Mouse (Mus musculus) CH12.LX (cell line): ENCODE results near the gene Dkk3. TPM values are rescaled to one million over a fixed set of nuclear protein-coding genes. Genes with fewer than 3 reads are reported as not detected.

Experiments used
- DNase-seq: peaks from one replicate; pipeline ENCODE4 v3.0.0-alpha.2; 2013; ENCODE audit errors: extremely low read depth
- H3K27ac ChIP-seq: 2 replicates; pipeline ENCODE4 v1.5.1; 2012; ENCODE audit warnings: low read depth, mild to moderate bottlenecking, control low read depth, moderate library complexity; ENCODE audit not compliant: insufficient read depth
- H3K27me3 ChIP-seq: replicated peaks from 2 replicates; pipeline ENCODE3; 2012; ENCODE audit warnings: inconsistent platforms
- H3K36me3 ChIP-seq, 2 experiments: replicated peaks in 1 of 2; 2 replicates each; pipeline versions ENCODE3 to v1.6.1; 2012; ENCODE audit warnings: inconsistent platforms in 1 of 2, low read length in 1 of 2, mild to moderate bottlenecking in 1 of 2, mixed read lengths in 1 of 2, moderate library complexity in 1 of 2; ENCODE audit not compliant: control insufficient read depth in 1 of 2, insufficient read depth in 1 of 2
- H3K4me1 ChIP-seq, 2 experiments: 2 replicates each; pipeline ENCODE4 v1.6.1; 2012; ENCODE audit warnings: inconsistent platforms in 1 of 2, moderate library complexity in 1 of 2; ENCODE audit not compliant: insufficient read depth in 2 of 2, control insufficient read depth in 1 of 2
- H3K4me2 ChIP-seq: 2 replicates; pipeline ENCODE4 v1.6.1; 2012; ENCODE audit warnings: low read depth, mild to moderate bottlenecking, control low read depth; ENCODE audit not compliant: poor library complexity, insufficient read depth, severe bottlenecking
- H3K4me3 ChIP-seq, 3 experiments: fragments of 150-350 bp in 1 of 3; sonication (generic) in 1 of 3; replicated peaks in 1 of 3; 2 replicates each; pipeline versions ENCODE3 to v1.5.1; 2011 to 2012; ENCODE audit warnings: low read depth in 2 of 3, low read length in 2 of 3, mild to moderate bottlenecking in 2 of 3, moderate library complexity in 2 of 3, control low read depth in 1 of 3, improper control_type of control experiment in 1 of 3, inconsistent platforms in 1 of 3, mixed read lengths in 1 of 3; ENCODE audit not compliant: poor library complexity in 1 of 3
- H3K79me2 ChIP-seq: replicated peaks from 2 replicates; pipeline ENCODE4 v1.6.1; 2012; ENCODE audit warnings: mild to moderate bottlenecking, moderate library complexity; ENCODE audit not compliant: control insufficient read depth, poor library complexity, insufficient read depth, severe bottlenecking; ENCODE audit errors: extremely low read depth
- H3K9ac ChIP-seq: 2 replicates; pipeline ENCODE4 v1.6.1; 2012; ENCODE audit warnings: low read depth, mild to moderate bottlenecking, control low read depth, moderate library complexity; ENCODE audit not compliant: insufficient read depth
- H3K9me3 ChIP-seq: replicated peaks from 2 replicates; pipeline ENCODE3; 2012; ENCODE audit warnings: low read length, inconsistent platforms, mixed read lengths
- CHD2 ChIP-seq: IDR thresholded peaks from 2 replicates; pipeline ENCODE4 v1.6.1; 2011; ENCODE audit warnings: low read length, improper control_type of control experiment
- CTCF ChIP-seq, 2 experiments: IDR thresholded peaks in 1 of 2; conservative IDR thresholded peaks in 1 of 2; 2 replicates each; pipeline ENCODE4 v1.5.1; 2011 to 2012; ENCODE audit warnings: low read depth in 2 of 2, low read length in 2 of 2, improper control_type of control experiment in 1 of 2, inconsistent platforms in 1 of 2, mild to moderate bottlenecking in 1 of 2, moderate library complexity in 1 of 2
- ELF1 ChIP-seq: IDR thresholded peaks from 2 replicates; pipeline ENCODE4 v1.6.1; 2014; ENCODE audit warnings: low read depth, mild to moderate bottlenecking, inconsistent platforms, low read length, improper control_type of control experiment
- ETS1 ChIP-seq: conservative IDR thresholded peaks from 2 replicates; pipeline ENCODE4 v1.6.1; 2012; ENCODE audit warnings: low read depth, mild to moderate bottlenecking, inconsistent platforms, low read length, improper control_type of control experiment, moderate library complexity
- GABPA ChIP-seq: IDR thresholded peaks from 2 replicates; pipeline ENCODE4 v1.6.1; 2012; ENCODE audit warnings: low read depth, low read length, improper control_type of control experiment, inconsistent platforms; ENCODE audit not compliant: insufficient replicate concordance
- HCFC1 ChIP-seq: IDR thresholded peaks from 2 replicates; pipeline ENCODE4 v1.6.1; 2012; ENCODE audit warnings: low read depth, mild to moderate bottlenecking, inconsistent platforms, low read length, improper control_type of control experiment
- IRF4 ChIP-seq: IDR thresholded peaks from 2 replicates; pipeline ENCODE4 v1.6.1; 2014; ENCODE audit warnings: low read depth, mild to moderate bottlenecking, inconsistent platforms, low read length, improper control_type of control experiment
- JUND ChIP-seq: conservative IDR thresholded peaks from 2 replicates; pipeline ENCODE4 v1.6.1; 2011; ENCODE audit warnings: low read depth, low read length, improper control_type of control experiment
- KAT2A ChIP-seq: IDR thresholded peaks from 2 replicates; pipeline ENCODE4 v1.6.1; 2012; ENCODE audit warnings: low read length, improper control_type of control experiment, inconsistent platforms; ENCODE audit not compliant: insufficient replicate concordance
- MAFK ChIP-seq: IDR thresholded peaks from 2 replicates; pipeline ENCODE4 v1.6.1; 2011; ENCODE audit warnings: low read length, improper control_type of control experiment; ENCODE audit not compliant: insufficient replicate concordance
- MEF2A ChIP-seq: IDR thresholded peaks from 2 replicates; pipeline ENCODE4 v1.6.1; 2014; ENCODE audit warnings: low read depth, mild to moderate bottlenecking, inconsistent platforms, low read length, improper control_type of control experiment, borderline replicate concordance
- MXI1 ChIP-seq: IDR thresholded peaks from 2 replicates; pipeline ENCODE4 v1.6.1; 2011; ENCODE audit warnings: mild to moderate bottlenecking, low read depth, low read length, improper control_type of control experiment
- MYC ChIP-seq: IDR thresholded peaks from 2 replicates; pipeline ENCODE4 v1.6.1; 2011; ENCODE audit warnings: low read depth, mild to moderate bottlenecking, improper control_type of control experiment, low read length
- NRF1 ChIP-seq: IDR thresholded peaks from 2 replicates; pipeline ENCODE4 v1.6.1; 2014; ENCODE audit warnings: low read depth, mild to moderate bottlenecking, inconsistent platforms, low read length, improper control_type of control experiment, moderate library complexity
- PAX5 ChIP-seq: IDR thresholded peaks from 2 replicates; pipeline ENCODE4 v1.6.1; 2012; ENCODE audit warnings: low read length, inconsistent platforms, mixed read lengths
- POLR2AphosphoS2 ChIP-seq: IDR thresholded peaks from 2 replicates; pipeline ENCODE4 v1.6.1; 2011; ENCODE audit warnings: low read depth, low read length, improper control_type of control experiment
- RAD21 ChIP-seq: IDR thresholded peaks from 2 replicates; pipeline ENCODE4 v1.6.1; 2011; ENCODE audit warnings: low read depth, mild to moderate bottlenecking, low read length, improper control_type of control experiment, moderate library complexity
- SIN3A ChIP-seq: IDR thresholded peaks from 2 replicates; pipeline ENCODE4 v1.6.1; 2012; ENCODE audit warnings: low read length, improper control_type of control experiment, inconsistent platforms
- TCF12 ChIP-seq: IDR thresholded peaks from 2 replicates; pipeline ENCODE4 v1.6.1; 2014; ENCODE audit warnings: low read depth, mild to moderate bottlenecking, inconsistent platforms, low read length, improper control_type of control experiment
- UBTF ChIP-seq: IDR thresholded peaks from 2 replicates; pipeline ENCODE4 v1.6.1; 2012; ENCODE audit warnings: low read depth, mild to moderate bottlenecking, inconsistent platforms, low read length, improper control_type of control experiment, moderate library complexity
- USF1 ChIP-seq: IDR thresholded peaks from 2 replicates; pipeline ENCODE4 v1.6.1; 2014; ENCODE audit warnings: low read depth, mild to moderate bottlenecking, inconsistent platforms, low read length, improper control_type of control experiment
- ZKSCAN1 ChIP-seq: IDR thresholded peaks from 2 replicates; pipeline ENCODE4 v1.6.1; 2012; ENCODE audit warnings: low read depth, inconsistent platforms, low read length, improper control_type of control experiment, borderline replicate concordance
- ZMIZ1 ChIP-seq: IDR thresholded peaks from 2 replicates; pipeline ENCODE4 v1.6.1; 2012; ENCODE audit warnings: low read depth, mild to moderate bottlenecking, inconsistent platforms, low read length, improper control_type of control experiment
- dilution Hi-C: fragments of 300-500 bp; cut with MboI; formaldehyde crosslinking; loops from 2 replicates; pipeline ENCODE4 v1.14.3; 2020; ENCODE audit warnings: low sequenced_read_pairs; ENCODE audit not compliant: extremely low pct_unique_long_range_greater_than_20kb, extremely low pct_ligation_motif_present
- in situ Hi-C: fragments of 300-500 bp; cut with MboI; formaldehyde crosslinking; loops from 3 replicates; pipeline ENCODE4 v1.14.3; 2019; ENCODE audit warnings: low sequenced_read_pairs, low pct_ligation_motif_present, low pct_unique_long_range_greater_than_20kb, mixed read lengths
- polyA plus RNA-seq: library from polyadenylated mRNA; unstranded; fragments of >175 nt; gene quantifications from 2 replicates; pipeline ENCODE4 v1.2.1, GENCODE M21; 2012; ENCODE audit warnings: low read depth; ENCODE audit not compliant: insufficient read length
- total RNA-seq, 2 experiments: library from RNA; depleted of rRNA; stranded (reverse); fragments of 300-350 nt in 1 of 2; fragments of >200 nt in 1 of 2; gene quantifications; 2 replicates each; pipeline ENCODE4 v1.2.3; 2012 to 2014

Dkk3 gene
- total and polyA plus RNA-seq, 3 experiments, result 0.38 to 0.55 (median 0.54) TPM

DNA sequence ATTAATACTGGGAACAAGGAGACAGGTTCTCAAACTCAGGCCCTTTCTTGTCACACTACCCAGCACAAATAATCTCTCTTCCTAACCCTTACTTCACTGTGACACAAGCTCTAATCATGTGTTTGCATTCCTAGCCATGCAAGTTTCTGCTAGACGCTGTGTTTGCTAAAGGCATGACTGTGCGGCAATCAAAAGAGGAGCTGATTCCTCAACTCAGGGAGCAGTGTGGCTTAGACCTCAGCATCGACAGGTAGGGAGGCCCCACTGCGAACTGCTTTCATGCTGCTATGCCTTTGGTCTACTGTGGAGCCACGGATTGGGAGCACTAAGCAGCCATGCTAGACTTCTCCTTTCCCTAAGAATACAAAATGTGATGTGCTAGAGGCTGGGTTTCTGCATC is 55.0 kb downstream of the Dkk3 start:
- Histone ChIP-seq H3K9ac (no peak overlapping the region), H3K4me2 (no peak overlapping the region), H3K4me3 (no peak overlapping the region), H3K27me3 (no peaks in the 10 kb centered on the region), H3K4me1 (peaks cover 2 to 22% of the 10 kb centered on the region in 2 experiments; a peak in 1 of 4 replicates), H3K27ac (no peak overlapping the region), H3K9me3 (no peaks in the 10 kb centered on the region), H3K79me2 (no peaks in the 10 kb centered on the region), H3K36me3 (peaks cover 43 to 85% of the 10 kb centered on the region in 2 experiments)
- dilution Hi-C loops, result no loop called here
- no peak for DNase-seq
- in situ Hi-C loops, result no loop called here
- TF ChIP-seq IRF4 (no peak), ELF1 (no peak), HCFC1 (no peak)

GRCm38 (mm10) chr7:112102933-112103332 is 55.9 kb downstream of the Dkk3 start:
- peaks cover 41 to 84% of the 10 kb centered on the region in 2 experiments for H3K36me3 ChIP-seq
- no peak overlapping the region for H3K4me2 ChIP-seq
- H3K9me3 ChIP-seq, result no peaks in the 10 kb centered on the region
- TF ChIP-seq HCFC1, result no peak
- no peak for TF ChIP-seq POLR2AphosphoS2
- TF ChIP-seq CTCF (conservative IDR thresholded peaks at IDR 0.05 in 1 of 2, IDR thresholded peaks at IDR 0.05 in 1 of 2; ENCODE audit: low read depth in 2 of 2, low read length in 2 of 2), result no peak
- no peak for TF ChIP-seq GABPA
- no peak for TF ChIP-seq ETS1
- TF ChIP-seq TCF12, result no peak
- TF ChIP-seq JUND, result no peak
- no peak for TF ChIP-seq MEF2A
- TF ChIP-seq CHD2, result no peak
- H3K4me1 ChIP-seq, result peaks cover 2 to 30% of the 10 kb centered on the region in 2 experiments; a peak in 2 of 4 replicates
- dilution Hi-C loops, result no loop called here
- DNase-seq, result no peak
- no peak overlapping the region for H3K27ac ChIP-seq
- in situ Hi-C loops, result no loop called here
- H3K79me2 ChIP-seq, result no peaks in the 10 kb centered on the region
- no peaks in the 10 kb centered on the region for H3K27me3 ChIP-seq
- no peak overlapping the region for H3K4me3 ChIP-seq
- no peak overlapping the region for H3K9ac ChIP-seq

DNA sequence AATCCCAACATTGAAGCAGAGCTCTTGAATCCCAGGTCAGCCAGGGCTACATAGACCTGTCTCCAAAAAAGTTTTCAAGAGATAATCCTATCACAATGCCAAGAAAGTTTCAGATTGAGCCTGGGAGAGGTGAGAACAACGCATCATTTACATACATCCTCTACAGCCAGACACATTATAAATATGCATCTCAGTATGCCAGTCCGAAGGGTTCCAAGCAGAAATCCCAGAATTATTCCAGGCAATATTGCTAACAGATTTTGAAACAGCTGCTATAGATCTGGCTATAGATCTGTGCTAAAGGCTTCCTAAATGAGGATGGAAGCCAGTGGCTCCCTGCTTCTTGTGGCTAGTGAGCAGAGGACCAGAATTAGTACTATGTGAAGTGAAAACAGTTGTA is 58.0 kb downstream of the Dkk3 start:
- Histone ChIP-seq H3K36me3 (peaks cover 36 to 69% of the 10 kb centered on the region in 2 experiments), H3K27ac (no peak overlapping the region), H3K27me3 (no peaks in the 10 kb centered on the region), H3K4me1 (peaks cover 7 to 38% of the 10 kb centered on the region in 2 experiments; a peak in 2 of 4 replicates), H3K79me2 (no peaks in the 10 kb centered on the region), H3K4me2 (no peak overlapping the region)
- in situ Hi-C loops, result no loop called here
- DNase-seq, result no peak
- dilution Hi-C loops, result no loop called here
- TF ChIP-seq ETS1 (no peak), NRF1 (no peak), MXI1 (no peak), MYC (no peak), MAFK (no peak), ZKSCAN1 (no peak), SIN3A (no peak), USF1 (no peak), UBTF (no peak), PAX5 (no peak), RAD21 (no peak), KAT2A (no peak), GABPA (no peak), ZMIZ1 (no peak)
- TF ChIP-seq, all 38 proteins: peak for 0
- Histone ChIP-seq H3K9ac (no peak overlapping the region), H3K9me3 (no peaks in the 10 kb centered on the region), H3K4me3 (no peak overlapping the region)
